Mouse (Mus musculus): ENCODE measurements around the gene Invs.

Gene Invs

DNA sequence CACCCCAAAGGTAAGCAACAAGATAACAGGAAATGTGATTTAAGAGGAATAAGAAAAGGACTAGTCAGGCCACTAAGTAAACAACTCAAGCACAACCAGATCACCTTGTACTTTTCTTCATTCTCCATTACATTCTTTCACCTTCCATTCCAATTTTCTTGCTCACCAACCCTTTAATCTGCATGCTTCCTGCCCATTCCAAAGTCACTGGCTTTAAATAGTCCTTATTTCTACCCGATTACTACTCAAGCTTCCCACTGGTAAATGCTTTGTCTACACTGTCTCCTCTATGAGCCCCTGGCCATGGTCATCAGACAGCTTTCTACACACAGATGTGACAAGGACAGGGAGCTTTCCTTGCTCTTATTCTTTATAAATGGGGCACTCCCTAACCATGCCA, 191.4 kb downstream of the Invs start:
- DNase-seq = no peak

DNA sequence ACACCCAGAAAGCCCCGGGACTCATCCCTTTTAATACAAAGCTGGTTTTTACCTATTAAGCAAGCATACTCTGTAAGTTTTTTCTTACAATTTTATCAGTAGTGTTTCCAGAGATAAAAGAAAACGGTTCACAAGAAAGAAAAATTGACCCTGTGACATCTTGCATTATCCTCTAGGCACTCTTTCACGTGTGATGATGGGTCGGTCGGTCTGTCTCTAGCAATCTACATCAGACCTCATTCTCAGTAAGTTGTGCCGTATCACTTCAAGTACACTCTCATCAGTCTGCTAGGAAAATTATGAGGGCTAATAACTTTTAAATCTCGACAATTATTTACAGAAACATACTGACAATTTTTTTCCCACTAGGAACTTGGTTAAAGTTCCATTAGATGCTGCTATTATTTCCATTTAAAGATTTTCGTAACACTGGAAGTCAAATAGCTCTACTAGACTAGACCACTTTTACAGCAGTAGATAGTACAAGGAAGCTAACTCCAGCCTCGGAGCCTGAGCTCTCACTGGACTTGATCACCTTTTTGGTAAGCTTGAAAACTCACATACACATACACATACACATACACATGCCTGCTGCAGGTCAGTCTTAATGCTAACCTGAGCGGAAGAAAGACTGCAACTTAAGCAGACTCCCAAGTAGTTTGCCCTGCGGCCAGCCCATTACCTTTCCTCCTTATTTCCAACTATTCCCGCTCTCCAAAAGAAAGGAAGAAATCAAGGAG, 192.7 kb downstream of the Invs start:
- no peak for DNase-seq

DNA sequence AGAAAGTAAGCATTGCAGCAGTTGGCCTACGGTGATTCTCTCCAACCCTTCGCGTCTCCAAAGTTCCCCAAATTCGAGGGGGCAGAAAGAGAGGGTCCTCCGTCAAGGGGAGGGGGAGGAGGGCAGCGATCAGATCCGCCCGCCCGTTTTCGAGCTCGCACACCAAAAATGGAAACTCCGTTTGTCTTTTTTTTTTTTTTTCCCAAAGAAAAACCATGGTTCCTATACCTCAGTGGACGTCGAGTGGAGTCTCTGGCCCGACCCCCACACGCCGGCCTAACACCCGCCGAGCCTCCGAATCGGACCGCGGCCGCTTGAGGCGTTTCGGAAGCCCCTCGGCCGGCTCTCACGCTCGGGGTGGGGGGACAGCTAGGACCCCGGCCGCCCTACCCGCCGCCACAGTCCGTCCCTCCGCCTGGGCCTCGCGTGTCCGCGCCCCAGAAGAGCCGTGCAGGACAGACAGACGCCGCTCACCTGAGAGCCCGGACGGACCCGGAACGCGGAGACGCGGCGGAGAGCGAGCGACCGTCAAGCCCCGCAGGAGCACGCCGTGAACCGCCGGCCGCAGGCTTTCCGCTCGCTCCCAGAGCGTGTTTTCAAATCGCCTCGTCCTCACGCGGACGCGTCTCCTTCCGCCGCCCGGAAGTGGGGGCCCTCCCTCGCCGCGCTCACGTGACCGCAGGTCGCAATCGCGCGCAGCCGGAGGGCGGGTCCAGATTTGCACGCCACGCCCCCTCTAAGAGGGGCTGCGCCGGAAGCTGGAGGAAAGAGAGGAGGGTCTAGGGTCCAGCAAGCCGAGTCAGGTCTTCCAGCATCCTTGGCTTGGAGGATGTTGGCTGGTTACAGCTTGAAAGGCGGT, 193.5 kb downstream of the Invs start, which contains the start of gene Tex10:
Tex10 (minus strand) TSS at position 668 of the 859 bp plus-strand sequence.
- peak; percentile 88 to 94 for DNase-seq

DNA sequence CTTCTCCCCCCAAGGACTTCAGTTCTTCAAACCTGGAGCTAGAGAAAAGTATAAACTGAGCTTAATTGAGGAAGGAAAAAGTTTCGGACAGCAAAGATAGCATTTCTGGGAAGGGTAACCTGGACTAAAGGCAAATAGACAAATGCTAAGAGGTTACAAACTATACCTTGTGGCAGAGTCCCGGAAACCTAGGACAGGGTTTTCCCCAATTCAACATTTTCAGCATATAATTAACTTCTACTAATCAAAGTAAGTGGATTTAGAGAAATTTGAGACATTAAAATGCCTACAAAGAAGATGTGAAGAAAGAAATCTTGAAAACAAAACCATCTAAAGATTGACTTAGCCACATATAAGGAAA, 194.1 kb downstream of the Invs start:
- no peak for DNase-seq

DNA sequence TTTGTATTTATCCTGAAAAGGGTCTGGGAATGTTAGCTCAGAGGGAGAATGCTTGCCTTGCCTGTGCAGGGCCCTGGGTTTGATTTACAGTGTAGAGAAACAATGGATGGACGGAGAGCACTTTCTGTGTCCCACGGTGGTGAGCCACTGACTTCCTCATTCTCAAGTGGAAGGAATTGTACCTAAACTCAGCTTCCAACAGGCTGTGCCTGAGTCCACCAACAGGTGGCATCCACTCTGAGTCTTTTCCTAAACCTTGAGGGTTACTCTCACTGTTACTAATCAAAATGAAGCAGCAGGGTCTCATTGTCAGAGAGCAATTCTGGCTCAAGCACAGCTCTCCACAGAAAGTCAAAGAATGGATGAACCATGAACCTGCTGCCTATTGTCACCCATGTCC, 201.7 kb downstream of the Invs start:
- peak in 1 of 2 experiments; percentile 11 for DNase-seq
